10 mouse cellular contexts compared by ENCODE assay signal in genomic region chr19:6994489-6994888, GRCm38 (mm10). TPM values are rescaled to one million over a fixed set of nuclear protein-coding genes. Genes with fewer than 3 reads are reported as not detected.
DNase-seq lines count a peak whose midpoint lies in the region; ATAC-seq and TF ChIP-seq lines count a peak whose summit lies in the region.
"Had no signal": no experiment of that assay in that cellular context is flagged by ENCODE, and none has a peak within 500 bp of the region (broad histone marks: within the 10 kb centered on the region; RNA-seq: fewer than 3 reads in every experiment).

No protein-coding gene starts in this region.

- TF ChIP-seq CTCF in lung, postnatal 0 days (IDR thresholded peaks at IDR 0.05), result no peak

- ATAC-seq in heart, embryonic 12.5 days (ENCODE audit: insufficient number of reproducible peaks, low FRiP score), result no peak
- no peak for ATAC-seq in lung, embryonic 15.5 days (ENCODE audit: borderline replicate concordance, extremely low read depth, low FRiP score, low TSS enrichment)
- no peak for ATAC-seq in lung, postnatal 0 days
- ATAC-seq in embryonic facial prominence, embryonic 15.5 days (ENCODE audit: insufficient number of reproducible peaks, low FRiP score, low TSS enrichment, low read depth), result no peak
- no peak for ATAC-seq in neural tube, embryonic 15.5 days (ENCODE audit: low FRiP score)
- ATAC-seq in forebrain, embryonic 14.5 days, result no peak

- WGBS in heart, embryonic 12.5 days, result 84% methylated on average over 8 of the region's 8 CpGs
- 81% methylated on average over 8 of the region's 8 CpGs for WGBS in lung, embryonic 15.5 days
- WGBS in lung, postnatal 0 days, result 80% methylated on average over 8 of the region's 8 CpGs
- whole genome bisulfite sequencing in embryonic facial prominence, embryonic 15.5 days, result 81% methylated on average over 8 of the region's 8 CpGs
- WGBS in neural tube, embryonic 15.5 days, result 88% methylated on average over 8 of the region's 8 CpGs
- 87% methylated on average over 8 of the region's 8 CpGs for WGBS in forebrain, embryonic 14.5 days

- peak overlapping the region; percentile 73; the same call in 1 of the 2 replicates for H3K9ac ChIP-seq in heart, embryonic 12.5 days
- 0 out of 2 replicates have a peak overlapping the region, but pooled peaks have one; percentile 13 for H3K9ac ChIP-seq in lung, embryonic 15.5 days
- H3K9ac ChIP-seq in lung, postnatal 0 days (replicated peaks; ENCODE audit: low read depth), result no peak overlapping the region
- no peak overlapping the region for H3K9ac ChIP-seq in embryonic facial prominence, embryonic 15.5 days
- peak overlapping the region; percentile 78; the same call in 1 of the 2 replicates for H3K9ac ChIP-seq in neural tube, embryonic 15.5 days (replicated peaks)
- no peak overlapping the region for H3K9ac ChIP-seq in forebrain, embryonic 14.5 days (ENCODE audit: low read length)

- H3K9me3 ChIP-seq in heart, embryonic 12.5 days (replicated peaks), result 0 out of 2 replicates have a peak, but pooled peaks cover 7% of the 10 kb centered on the region
- H3K9me3 ChIP-seq in lung, embryonic 15.5 days, result no peaks in the 10 kb centered on the region
- H3K9me3 ChIP-seq in lung, postnatal 0 days (ENCODE audit: low read length), result no peaks in the 10 kb centered on the region
- H3K9me3 ChIP-seq in embryonic facial prominence, embryonic 15.5 days (replicated peaks), result no peaks in the 10 kb centered on the region
- no peaks in the 10 kb centered on the region for H3K9me3 ChIP-seq in neural tube, embryonic 15.5 days (replicated peaks)
- no peaks in the 10 kb centered on the region for H3K9me3 ChIP-seq in forebrain, embryonic 14.5 days (replicated peaks; ENCODE audit: control insufficient read depth, low read length)

- H3K4me1 ChIP-seq in heart, embryonic 12.5 days (replicated peaks), result peaks cover 41% of the 10 kb centered on the region
- H3K4me1 ChIP-seq in lung, embryonic 15.5 days, result peaks cover 40% of the 10 kb centered on the region
- H3K4me1 ChIP-seq in lung, postnatal 0 days (ENCODE audit: insufficient read depth, low read depth, low read length), result peaks cover 21% of the 10 kb centered on the region; the same call in 1 of the 2 replicates
- H3K4me1 ChIP-seq in embryonic facial prominence, embryonic 15.5 days, result peaks cover 52% of the 10 kb centered on the region
- H3K4me1 ChIP-seq in neural tube, embryonic 15.5 days, result peaks cover 54% of the 10 kb centered on the region
- H3K4me1 ChIP-seq in forebrain, embryonic 14.5 days (ENCODE audit: control insufficient read depth, insufficient read depth, low read length), result peaks cover 24% of the 10 kb centered on the region

- peak overlapping the region; percentile 82 for H3K4me2 ChIP-seq in heart, embryonic 12.5 days
- peak overlapping the region; percentile 84 for H3K4me2 ChIP-seq in lung, embryonic 15.5 days
- no peak overlapping the region for H3K4me2 ChIP-seq in lung, postnatal 0 days (replicated peaks; ENCODE audit: low read depth, low read length)
- 0 out of 2 replicates have a peak overlapping the region, but pooled peaks have one; percentile 76 for H3K4me2 ChIP-seq in embryonic facial prominence, embryonic 15.5 days (replicated peaks)
- peak overlapping the region; percentile 90 for H3K4me2 ChIP-seq in neural tube, embryonic 15.5 days
- H3K4me2 ChIP-seq in forebrain, embryonic 14.5 days (ENCODE audit: low read length), result no peak overlapping the region

- TF ChIP-seq EP300 in lung, postnatal 0 days (IDR thresholded peaks at IDR 0.05), result no peak

- no peaks in the 10 kb centered on the region for H3K27me3 ChIP-seq in heart, embryonic 12.5 days (replicated peaks)
- no peaks in the 10 kb centered on the region for H3K27me3 ChIP-seq in lung, embryonic 15.5 days
- H3K27me3 ChIP-seq in lung, postnatal 0 days (replicated peaks; ENCODE audit: insufficient read depth, low read length), result no peaks in the 10 kb centered on the region
- H3K27me3 ChIP-seq in embryonic facial prominence, embryonic 15.5 days, result no peaks in the 10 kb centered on the region
- no peaks in the 10 kb centered on the region for H3K27me3 ChIP-seq in neural tube, embryonic 15.5 days (replicated peaks)
- no peaks in the 10 kb centered on the region for H3K27me3 ChIP-seq in forebrain, embryonic 14.5 days (replicated peaks; ENCODE audit: control insufficient read depth, insufficient read depth, low read length)

- DNase-seq in heart, adult 8-10 months (ENCODE audit: low spot score), result no peak
- DNase-seq in lung, postnatal 0 days (ENCODE audit: low spot score), result no peak
- DNase-seq in forebrain, embryonic 14.5 days (ENCODE audit: low spot score), result no peak
- no peak for DNase-seq in lung, postnatal 4 days
- DNase-seq: adrenal gland, postnatal 14 days; thymus, adult 2 months had no signal

- H3K4me3 ChIP-seq in heart, embryonic 12.5 days, result no peak overlapping the region
- H3K4me3 ChIP-seq in lung, embryonic 15.5 days, result 0 out of 2 replicates have a peak overlapping the region, but pooled peaks have one; percentile 57
- H3K4me3 ChIP-seq in lung, postnatal 0 days (ENCODE audit: low read depth, low read length), result no peak overlapping the region
- peak overlapping the region; percentile 53; the same call in 1 of the 2 replicates for H3K4me3 ChIP-seq in embryonic facial prominence, embryonic 15.5 days (replicated peaks)
- no peak overlapping the region; the same call in 1 of the 2 replicates for H3K4me3 ChIP-seq in neural tube, embryonic 15.5 days (replicated peaks)
- H3K4me3 ChIP-seq in forebrain, embryonic 14.5 days (ENCODE audit: low read depth, low read length), result no peak overlapping the region

- H3K36me3 ChIP-seq in heart, embryonic 12.5 days, result peaks cover 16% of the 10 kb centered on the region
- peaks cover 13% of the 10 kb centered on the region for H3K36me3 ChIP-seq in lung, embryonic 15.5 days
- H3K36me3 ChIP-seq in lung, postnatal 0 days (ENCODE audit: insufficient read depth, low read length), result no peaks in the 10 kb centered on the region
- peaks cover 12% of the 10 kb centered on the region for H3K36me3 ChIP-seq in embryonic facial prominence, embryonic 15.5 days
- H3K36me3 ChIP-seq in neural tube, embryonic 15.5 days, result peaks cover 10% of the 10 kb centered on the region
- H3K36me3 ChIP-seq in forebrain, embryonic 14.5 days (ENCODE audit: control insufficient read depth, insufficient read depth, low read length), result peaks cover 6% of the 10 kb centered on the region

- no peak overlapping the region for H3K27ac ChIP-seq in heart, embryonic 12.5 days (ENCODE audit: poor library complexity, severe bottlenecking)
- no peak overlapping the region for H3K27ac ChIP-seq in lung, embryonic 15.5 days
- H3K27ac ChIP-seq in lung, postnatal 0 days (ENCODE audit: low read length), result no peak overlapping the region
- no peak overlapping the region for H3K27ac ChIP-seq in embryonic facial prominence, embryonic 15.5 days (replicated peaks)
- no peak overlapping the region for H3K27ac ChIP-seq in neural tube, embryonic 15.5 days (replicated peaks)
- no peak overlapping the region for H3K27ac ChIP-seq in forebrain, embryonic 14.5 days (ENCODE audit: low read depth, low read length)

RNA-seq across cellular contexts. Expression of gene Nudt22, which starts 1.4 kb away (rescaled TPM):
- 22.4 and 23.6 TPM in 2 replicates for polyA plus RNA-seq in heart, embryonic 12.5 days (2016; fragmentation: Nextera tagmentation; extraction: Ambion mirVana)
- total RNA-seq in heart, adult 8-10 months (2022), result 10 to 100 TPM; 26.8 to 34.4 (median 29.9) TPM
- polyA plus RNA-seq in lung, embryonic 15.5 days (2015; fragmentation: Nextera tagmentation; extraction: Ambion mirVana), result 23.6 and 24.0 TPM in 2 replicates
- 21.0 and 24.9 TPM in 2 replicates for polyA plus RNA-seq in lung, postnatal 0 days (2015; fragmentation: Nextera tagmentation; extraction: Ambion mirVana)
- polyA plus RNA-seq in embryonic facial prominence, embryonic 15.5 days (2015; fragmentation: Nextera tagmentation; extraction: Ambion mirVana), result 22.2 and 24.1 TPM in 2 replicates
- polyA plus RNA-seq in neural tube, embryonic 15.5 days (2015; fragmentation: Nextera tagmentation; extraction: Ambion mirVana), result 24.8 and 25.9 TPM in 2 replicates
- polyA plus RNA-seq in forebrain, embryonic 14.5 days (2014; fragmentation: Nextera tagmentation; extraction: Ambion mirVana), result 18.8 and 21.2 TPM in 2 replicates

RNA-seq across cellular contexts. Expression of gene Trpt1, which starts 1.4 kb away (rescaled TPM):
- polyA plus RNA-seq in heart, embryonic 12.5 days (2016; fragmentation: Nextera tagmentation; extraction: Ambion mirVana), result 13.3 and 14.3 TPM in 2 replicates
- total RNA-seq in heart, adult 8-10 months (2022), result 10 to 100 TPM; 26.1 to 30.5 (median 27.3) TPM
- polyA plus RNA-seq in lung, embryonic 15.5 days (2015; fragmentation: Nextera tagmentation; extraction: Ambion mirVana), result 9.7 and 11.2 TPM in 2 replicates
- 11.0 and 11.5 TPM in 2 replicates for polyA plus RNA-seq in lung, postnatal 0 days (2015; fragmentation: Nextera tagmentation; extraction: Ambion mirVana)
- polyA plus RNA-seq in embryonic facial prominence, embryonic 15.5 days (2015; fragmentation: Nextera tagmentation; extraction: Ambion mirVana), result 12.5 and 12.7 TPM in 2 replicates
- 16.5 and 22.1 TPM in 2 replicates for polyA plus RNA-seq in neural tube, embryonic 15.5 days (2015; fragmentation: Nextera tagmentation; extraction: Ambion mirVana)
- 14.4 and 15.2 TPM in 2 replicates for polyA plus RNA-seq in forebrain, embryonic 14.5 days (2014; fragmentation: Nextera tagmentation; extraction: Ambion mirVana)

RNA-seq across cellular contexts. Expression of gene Dnajc4, which starts 2.1 kb away (rescaled TPM):
- 32.7 and 33.9 TPM in 2 replicates for polyA plus RNA-seq in heart, embryonic 12.5 days (2016; fragmentation: Nextera tagmentation; extraction: Ambion mirVana)
- total RNA-seq in heart, adult 8-10 months (2022), result 10 to 100 TPM; 48.7 to 62.9 (median 53.7) TPM
- 23.5 and 23.9 TPM in 2 replicates for polyA plus RNA-seq in lung, embryonic 15.5 days (2015; fragmentation: Nextera tagmentation; extraction: Ambion mirVana)
- 32.7 and 33.2 TPM in 2 replicates for polyA plus RNA-seq in lung, postnatal 0 days (2015; fragmentation: Nextera tagmentation; extraction: Ambion mirVana)
- polyA plus RNA-seq in embryonic facial prominence, embryonic 15.5 days (2015; fragmentation: Nextera tagmentation; extraction: Ambion mirVana), result 23.9 and 27.9 TPM in 2 replicates
- 24.8 and 28.1 TPM in 2 replicates for polyA plus RNA-seq in neural tube, embryonic 15.5 days (2015; fragmentation: Nextera tagmentation; extraction: Ambion mirVana)
- polyA plus RNA-seq in forebrain, embryonic 14.5 days (2014; fragmentation: Nextera tagmentation; extraction: Ambion mirVana), result 22.5 and 25.2 TPM in 2 replicates

RNA-seq across cellular contexts. Expression of gene Vegfb, which starts 7.0 kb away (rescaled TPM):
- polyA plus RNA-seq in heart, embryonic 12.5 days (2016; fragmentation: Nextera tagmentation; extraction: Ambion mirVana), result 126 and 136 TPM in 2 replicates
- 100 to 1,000 TPM; 488 to 525 (median 495) TPM for total RNA-seq in heart, adult 8-10 months (2022)
- polyA plus RNA-seq in lung, embryonic 15.5 days (2015; fragmentation: Nextera tagmentation; extraction: Ambion mirVana), result 42.9 and 48.7 TPM in 2 replicates
- polyA plus RNA-seq in lung, postnatal 0 days (2015; fragmentation: Nextera tagmentation; extraction: Ambion mirVana), result 27.1 and 28.1 TPM in 2 replicates
- 51.5 and 53.2 TPM in 2 replicates for polyA plus RNA-seq in embryonic facial prominence, embryonic 15.5 days (2015; fragmentation: Nextera tagmentation; extraction: Ambion mirVana)
- 68.6 and 83.1 TPM in 2 replicates for polyA plus RNA-seq in neural tube, embryonic 15.5 days (2015; fragmentation: Nextera tagmentation; extraction: Ambion mirVana)
- 24.5 and 28.4 TPM in 2 replicates for polyA plus RNA-seq in forebrain, embryonic 14.5 days (2014; fragmentation: Nextera tagmentation; extraction: Ambion mirVana)

RNA-seq across cellular contexts. Expression of gene Fkbp2, which starts 14.2 kb away (rescaled TPM):
- polyA plus RNA-seq in heart, embryonic 12.5 days (2016; fragmentation: Nextera tagmentation; extraction: Ambion mirVana), result 73.3 and 81.9 TPM in 2 replicates
- total RNA-seq in heart, adult 8-10 months (2022), result 10 to 100 TPM; 17.2 to 23.1 (median 20.9) TPM
- 121 and 126 TPM in 2 replicates for polyA plus RNA-seq in lung, embryonic 15.5 days (2015; fragmentation: Nextera tagmentation; extraction: Ambion mirVana)
- polyA plus RNA-seq in lung, postnatal 0 days (2015; fragmentation: Nextera tagmentation; extraction: Ambion mirVana), result 105 and 107 TPM in 2 replicates
- polyA plus RNA-seq in embryonic facial prominence, embryonic 15.5 days (2015; fragmentation: Nextera tagmentation; extraction: Ambion mirVana), result 112 and 119 TPM in 2 replicates
- 174 and 190 TPM in 2 replicates for polyA plus RNA-seq in neural tube, embryonic 15.5 days (2015; fragmentation: Nextera tagmentation; extraction: Ambion mirVana)
- polyA plus RNA-seq in forebrain, embryonic 14.5 days (2014; fragmentation: Nextera tagmentation; extraction: Ambion mirVana), result 80.1 and 80.4 TPM in 2 replicates

Comparison
In these comparisons a context has a peak if more than half of its experiments do, and no peak if none do; other contexts are left out.
1. H3K4me2 ChIP-seq: peak in heart, embryonic 12.5 days (single experiment), lung, embryonic 15.5 days (single experiment), embryonic facial prominence, embryonic 15.5 days (single experiment) and neural tube, embryonic 15.5 days (single experiment); none in lung, postnatal 0 days (single experiment) and forebrain, embryonic 14.5 days (single experiment).
2. H3K4me3 ChIP-seq: peak in lung, embryonic 15.5 days (single experiment) and embryonic facial prominence, embryonic 15.5 days (single experiment); none in heart, embryonic 12.5 days (single experiment), lung, postnatal 0 days (single experiment), neural tube, embryonic 15.5 days (single experiment) and forebrain, embryonic 14.5 days (single experiment).
3. H3K9ac ChIP-seq: peak in heart, embryonic 12.5 days (single experiment), lung, embryonic 15.5 days (single experiment) and neural tube, embryonic 15.5 days (single experiment); none in lung, postnatal 0 days (single experiment), embryonic facial prominence, embryonic 15.5 days (single experiment) and forebrain, embryonic 14.5 days (single experiment).